Mouse (Mus musculus): Measurements from ENCODE around the gene Rftn2.

DNA sequence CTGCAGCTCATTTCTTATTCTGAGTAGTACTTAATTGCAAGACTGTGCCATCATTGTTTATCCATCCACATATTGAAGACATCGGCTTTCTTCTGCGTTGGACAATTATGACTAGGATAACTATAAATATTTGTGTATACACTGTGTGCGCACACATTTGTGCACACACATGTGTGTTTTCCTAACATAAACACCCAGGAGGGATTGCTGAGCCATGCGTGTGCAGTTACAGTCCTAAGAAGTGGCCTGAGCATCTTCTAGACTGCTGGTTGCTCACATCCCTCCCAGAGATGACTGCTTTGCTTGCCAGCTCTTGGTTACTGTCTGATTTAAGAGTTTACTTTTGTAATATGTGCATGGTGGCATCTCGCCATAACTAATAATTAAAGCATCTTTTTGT, 44.2 kb downstream of the Rftn2 start:
- TF ChIP-seq POLR2A (IDR thresholded peaks at IDR 0.05; ENCODE audit: low read depth, low read length) (no peak), CTCF (IDR thresholded peaks at IDR 0.05; ENCODE audit: extremely low read depth, insufficient read depth, insufficient read length, insufficient replicate concordance) (no peak)
